ENCODE assay signal across 29 mouse cellular contexts in genomic region chr10:57636970-57637369, GRCm38 (mm10). TPM values are rescaled to one million over a fixed set of nuclear protein-coding genes. Genes with fewer than 3 reads are reported as not detected.
DNase-seq lines count a peak whose midpoint lies in the region; ATAC-seq and TF ChIP-seq lines count a peak whose summit lies in the region.
"Had no signal": no experiment of that assay in that cellular context is flagged by ENCODE, and none has a peak within 500 bp of the region (broad histone marks: within the 10 kb centered on the region; RNA-seq: fewer than 3 reads in every experiment).

No protein-coding gene starts in this region.

- H3K9me3 ChIP-seq in liver, postnatal 0 days (ENCODE audit: low read length): no peaks in the 10 kb centered on the region
- H3K9me3 ChIP-seq in hindbrain, embryonic 10.5 days: no peaks in the 10 kb centered on the region
- H3K9me3 ChIP-seq in heart, embryonic 10.5 days: no peaks in the 10 kb centered on the region
- H3K9me3 ChIP-seq: embryonic facial prominence, embryonic 13.5 days; forebrain, embryonic 10.5 days; heart, embryonic 15.5 days; hindbrain, embryonic 13.5 days; liver, embryonic 15.5 days; lung, embryonic 15.5 days; midbrain, embryonic 10.5 days had no signal

- no peak overlapping the region for H3K4me2 ChIP-seq in liver, postnatal 0 days (ENCODE audit: low read depth, low read length)
- H3K4me2 ChIP-seq: embryonic facial prominence, embryonic 13.5 days; heart, embryonic 15.5 days; hindbrain, embryonic 13.5 days; liver, embryonic 15.5 days; lung, embryonic 15.5 days had no signal

- no peaks in the 10 kb centered on the region for H3K36me3 ChIP-seq in liver, adult 2 months (ENCODE audit: control insufficient read depth, insufficient read depth, low read length)
- H3K36me3 ChIP-seq in liver, postnatal 0 days (replicated peaks; ENCODE audit: insufficient read depth, low read length): no peaks in the 10 kb centered on the region
- no peaks in the 10 kb centered on the region for H3K36me3 ChIP-seq in hindbrain, embryonic 10.5 days
- no peaks in the 10 kb centered on the region for H3K36me3 ChIP-seq in heart, embryonic 10.5 days
- H3K36me3 ChIP-seq: embryonic facial prominence, embryonic 13.5 days; forebrain, embryonic 10.5 days; heart, embryonic 15.5 days; hindbrain, embryonic 13.5 days; liver, embryonic 15.5 days; lung, embryonic 15.5 days; midbrain, embryonic 10.5 days had no signal

- no peak overlapping the region for H3K9ac ChIP-seq in liver, adult 2 months (ENCODE audit: low read depth, low read length)
- H3K9ac ChIP-seq in liver, postnatal 0 days (replicated peaks): no peak overlapping the region
- H3K9ac ChIP-seq: embryonic facial prominence, embryonic 13.5 days; heart, embryonic 15.5 days; hindbrain, embryonic 13.5 days; liver, embryonic 15.5 days; lung, embryonic 15.5 days had no signal

- no peak overlapping the region for H3K4me3 ChIP-seq in liver, adult 2 months (ENCODE audit: insufficient read depth, low read depth, low read length)
- H3K4me3 ChIP-seq in liver, postnatal 0 days (ENCODE audit: low read depth, low read length): no peak overlapping the region
- H3K4me3 ChIP-seq in bone marrow macrophage, adult 2 months (ENCODE audit: insufficient read depth, low read length): no peak overlapping the region
- no peak overlapping the region for H3K4me3 ChIP-seq in hindbrain, embryonic 10.5 days
- no peak overlapping the region for H3K4me3 ChIP-seq in heart, embryonic 10.5 days
- H3K4me3 ChIP-seq: embryonic facial prominence, embryonic 13.5 days; forebrain, embryonic 10.5 days; gastrocnemius, adult 2 months; heart, adult 2 months; heart, embryonic 15.5 days; hindbrain, embryonic 13.5 days; liver, embryonic 15.5 days; lung, embryonic 15.5 days; midbrain, embryonic 10.5 days had no signal

- no peak for TF ChIP-seq CTCF in liver, adult 2 months (IDR thresholded peaks at IDR 0.05; ENCODE audit: low read depth, low read length)
- no peak for TF ChIP-seq CTCF in liver, postnatal 0 days (IDR thresholded peaks at IDR 0.05; ENCODE audit: low read depth)
- TF ChIP-seq CTCF in bone marrow macrophage, adult 2 months (IDR thresholded peaks at IDR 0.05; ENCODE audit: low read depth, low read length): no peak

- no peaks in the 10 kb centered on the region for H3K4me1 ChIP-seq in liver, adult 2 months (ENCODE audit: control insufficient read depth, insufficient read depth, low read length)
- H3K4me1 ChIP-seq in liver, postnatal 0 days (ENCODE audit: insufficient read depth): peaks cover 9% of the 10 kb centered on the region
- H3K4me1 ChIP-seq in bone marrow macrophage, adult 2 months (ENCODE audit: control insufficient read depth, insufficient read depth, low read length): peaks cover 14% of the 10 kb centered on the region
- peaks cover 9% of the 10 kb centered on the region for H3K4me1 ChIP-seq in hindbrain, embryonic 10.5 days (replicated peaks)
- H3K4me1 ChIP-seq in heart, embryonic 10.5 days: peaks cover 10% of the 10 kb centered on the region; the same call in 1 of the 2 replicates
- H3K4me1 ChIP-seq: liver, embryonic 15.5 days; lung, embryonic 15.5 days had no signal

- no peak overlapping the region for H3K27ac ChIP-seq in liver, adult 2 months (replicated peaks; ENCODE audit: insufficient read depth, low read depth, low read length)
- no peak overlapping the region for H3K27ac ChIP-seq in liver, postnatal 0 days (ENCODE audit: low read depth)
- peak overlapping the region; percentile 56 for H3K27ac ChIP-seq in bone marrow macrophage, adult 2 months (ENCODE audit: insufficient read depth, low read depth, low read length)
- no peak overlapping the region for H3K27ac ChIP-seq in hindbrain, embryonic 10.5 days
- H3K27ac ChIP-seq in heart, embryonic 10.5 days: no peak overlapping the region
- H3K27ac ChIP-seq: embryonic facial prominence, embryonic 13.5 days; forebrain, embryonic 10.5 days; gastrocnemius, adult 2 months; heart, adult 2 months; heart, embryonic 15.5 days; hindbrain, embryonic 13.5 days; liver, embryonic 15.5 days; lung, embryonic 15.5 days; midbrain, embryonic 10.5 days had no signal

- peaks cover 9% of the 10 kb centered on the region for H3K27me3 ChIP-seq in liver, adult 2 months (ENCODE audit: control insufficient read depth, insufficient read depth, low read length)
- peaks cover 7% of the 10 kb centered on the region; the same call in 1 of the 2 replicates for H3K27me3 ChIP-seq in liver, postnatal 0 days (ENCODE audit: insufficient read depth, low read length)
- H3K27me3 ChIP-seq in hindbrain, embryonic 10.5 days (ENCODE audit: insufficient read depth, poor library complexity, severe bottlenecking): peaks cover 11% of the 10 kb centered on the region
- 0 out of 2 replicates have a peak, but pooled peaks cover 13% of the 10 kb centered on the region for H3K27me3 ChIP-seq in heart, embryonic 10.5 days (ENCODE audit: insufficient read depth, poor library complexity, severe bottlenecking)

- 56% methylated on average over 4 of the region's 4 CpGs for WGBS in liver, adult 2 months
- 22% methylated on average over 4 of the region's 4 CpGs for WGBS in liver, postnatal 0 days (ENCODE audit: insufficient replicate concordance)
- 69% methylated on average over 4 of the region's 4 CpGs for WGBS in hindbrain, embryonic 10.5 days
- WGBS in heart, embryonic 10.5 days: 29% methylated on average over 4 of the region's 4 CpGs

- peak; percentile 7 for DNase-seq in liver, adult 2 months (ENCODE audit: extremely low read depth, low read depth, low spot score)
- no peak for DNase-seq in liver, postnatal 0 days
- DNase-seq in hindbrain, embryonic 10.5 days (ENCODE audit: low spot score): no peak
- DNase-seq in heart, embryonic 10.5 days (ENCODE audit: low spot score): no peak
- DNase-seq: adrenal gland, adult 2 months; adrenal gland, postnatal 36 days; cerebellum, adult 9-11 months; gastrocnemius, adult 2 months; gastrocnemius, postnatal 36 days; heart, adult 2 months; kidney, adult 8-10 months; kidney, postnatal 10 days; liver; right cerebral cortex, postnatal 4 days had no signal

- no peaks in the 10 kb centered on the region for H3K79me2 ChIP-seq in liver, adult 2 months (ENCODE audit: control insufficient read depth, insufficient read depth, low read length)

- TF ChIP-seq POLR2A in liver, adult 2 months (IDR thresholded peaks at IDR 0.05; ENCODE audit: extremely low read depth, insufficient read depth, low read length): no peak
- no peak for TF ChIP-seq POLR2A in bone marrow macrophage, adult 2 months (IDR thresholded peaks at IDR 0.05; ENCODE audit: borderline replicate concordance, low read depth, low read length)

- TF ChIP-seq EP300 in liver, postnatal 0 days (IDR thresholded peaks at IDR 0.05; ENCODE audit: low read depth): no peak

- ATAC-seq in liver, postnatal 0 days: no peak
- peak; percentile 14 to 50; a peak in 3 of 4 replicates for ATAC-seq in hematopoietic stem cell, adult 5-6 weeks (replicated peaks in 1 of 2; ENCODE audit: insufficient read depth in 1 of 2, low FRiP score in 2 of 2, low TSS enrichment in 1 of 2, low read depth in 1 of 2, poor library complexity in 2 of 2, severe bottlenecking in 2 of 2)
- peak; percentile 40; the same call in 1 of the 2 replicates for ATAC-seq in neutrophil, adult 5-6 weeks (ENCODE audit: extremely low read depth, insufficient number of reproducible peaks, low FRiP score, poor library complexity, severe bottlenecking)
- ATAC-seq: activated CD4-positive, CD25-positive, alpha-beta regulatory T cell, adult 4 months; CD4-positive, CD25-positive, alpha-beta regulatory T cell, adult 4 months; forebrain, embryonic 16.5 days; intestine, embryonic 16.5 days; midbrain, embryonic 16.5 days had no signal

RNA-seq across cellular contexts. Expression of gene Pkib, which starts 5.2 kb away (rescaled TPM):
- 0.46 and 0.87 TPM in 2 replicates for total RNA-seq in liver, adult 2 months (2014; rRNA removed)
- polyA plus RNA-seq in liver, adult 2 months (2012; rRNA removed): 0.05 and 0.09 TPM in 2 replicates
- 1.8 and 2.6 TPM in 2 replicates for polyA plus RNA-seq in liver, postnatal 0 days (2015; fragmentation: Nextera tagmentation; extraction: Ambion mirVana)
- polyA plus RNA-seq in bone marrow macrophage, adult 2 months (2012; ENCODE audit: insufficient read depth, insufficient read length, missing spikeins): 66.9 and 69.2 TPM in 2 replicates
- 6.1 and 8.4 TPM in 2 replicates for total RNA-seq in hematopoietic stem cell, adult 5-6 weeks (2017)
- total RNA-seq in neutrophil, adult 5-6 weeks (2017): 26.8 and 35.8 TPM in 2 replicates
- 1.8 and 2.4 TPM in 2 replicates for polyA plus RNA-seq in hindbrain, embryonic 10.5 days (2016; fragmentation: Nextera tagmentation; extraction: Ambion mirVana)
- 0.68 and 0.85 TPM in 2 replicates for polyA plus RNA-seq in heart, embryonic 10.5 days (2016; fragmentation: Nextera tagmentation; extraction: Ambion mirVana)
- total RNA-seq: gastrocnemius, adult 2 months; gastrocnemius, postnatal 36 days had no signal

Comparison
In these comparisons a context has a peak if more than half of its experiments do, and no peak if none do; other contexts are left out.
1. RNA of gene Pkib, which starts 5.2 kb away (polyA plus RNA-seq): 66.9 to 69.2 TPM in bone marrow macrophage, adult 2 months; 1.8 to 2.6 TPM in liver, postnatal 0 days, 1.8 to 2.4 TPM in hindbrain, embryonic 10.5 days, 0.68 to 0.85 TPM in heart, embryonic 10.5 days and 0.05 to 0.09 TPM in liver, adult 2 months; every median in the first group is over 10 times any median in the second.